Mouse (Mus musculus) lung, adult 2 months (tissue): Measurements from ENCODE around the gene Suclg1. TPM values are rescaled to one million over a fixed set of nuclear protein-coding genes. Genes with fewer than 3 reads are reported as not detected.
A peak's percentile ranks its signal among the peaks of the same experiment; 100 is the strongest.

Source experiments
- DNase-seq: peaks from one replicate; pipeline ENCODE4 v3.0.0; 2022
- H3K4me1 ChIP-seq: fragments of 200-500 bp; 2 replicates; pipeline ENCODE4 v1.6.1; 2011; ENCODE audit warnings: low read length; ENCODE audit not compliant: control insufficient read depth, insufficient read depth
- H3K4me3 ChIP-seq: fragments of 200-500 bp; replicated peaks from 2 replicates; pipeline ENCODE3; 2011; ENCODE audit warnings: low read depth, mild to moderate bottlenecking, control low read depth, low read length; ENCODE audit errors: extremely low read depth
- CTCF ChIP-seq: fragments of 200-500 bp; IDR thresholded peaks from 2 replicates; pipeline ENCODE4 v1.5.1; 2011; ENCODE audit warnings: mild to moderate bottlenecking, low read length, control low read depth; ENCODE audit not compliant: insufficient read depth
- POLR2A ChIP-seq: fragments of 200-500 bp; IDR thresholded peaks from 2 replicates; pipeline ENCODE4 v1.6.1; 2011; ENCODE audit warnings: low read depth, mild to moderate bottlenecking, control low read depth, low read length, borderline replicate concordance; ENCODE audit errors: extremely low read depth
- WGBS: fragments of 180-500 bp; shearing (Covaris S2); methylation state at CpG from one replicate; pipeline ENCODE4 v1.1.7; 2018; 5-methylcytosine and 5-hydroxymethylcytosine counted together
- polyA plus RNA-seq: library from polyadenylated mRNA; depleted of rRNA; stranded (reverse); fragments of >200 nt; gene quantifications from 2 replicates; pipeline ENCODE4 v1.2.3, GENCODE M21; 2012; rRNA removed

Suclg1 gene
- polyA plus RNA-seq, 1 experiment: 66.9 TPM

- Histone ChIP-seq H3K4me3 (no peak overlapping the region), H3K4me1 (no peaks in the 10 kb centered on the region)
- WGBS: 67% methylated on average over 6 of the region's 6 CpGs
- no peak for DNase-seq
- TF ChIP-seq POLR2A (no peak), CTCF (no peak)
Observed at GRCm38 (mm10) chr6:73311335-73311734, 63.2 kb downstream of the Suclg1 start.

GRCm38 (mm10) chr6:73311786-73312185 is 63.6 kb downstream of the Suclg1 start:
- no peak overlapping the region for H3K4me3 ChIP-seq
- 85% methylated on average over 7 of the region's 7 CpGs for WGBS
- DNase-seq: no peak
- H3K4me1 ChIP-seq: no peaks in the 10 kb centered on the region
- TF ChIP-seq CTCF: no peak
- no peak for TF ChIP-seq POLR2A

- DNase-seq: peak; percentile 52
- WGBS: under 1% methylated on average over 17 of the region's 17 CpGs
Observed at GRCm38 (mm10) chr6:73314923-73315603, 66.9 kb downstream of the Suclg1 start.

GRCm38 (mm10) chr6:73322306-73322705 is 74.1 kb downstream of the Suclg1 start:
- TF ChIP-seq CTCF (no peak), POLR2A (no peak)
- 68% methylated on average over 2 of the region's 2 CpGs for WGBS
- Histone ChIP-seq H3K4me1 (no peaks in the 10 kb centered on the region), H3K4me3 (no peak overlapping the region)
- no peak for DNase-seq

More at GRCm38 (mm10) chr6:73314923-73315603, 66.9 kb downstream of the Suclg1 start:
- Histone ChIP-seq H3K4me3 (peak overlapping the region; percentile 11), H3K4me1 (no peaks in the 10 kb centered on the region)
- no peak for TF ChIP-seq CTCF
- TF ChIP-seq POLR2A: no peak

Other genes starting within 250 kb of the Suclg1 start
- 2.6 and 3.5 TPM in 2 replicates for gene Dnah6, start 26.7 kb upstream of the Suclg1 start, polyA plus RNA-seq
- gene 4931417E11Rik, start 221.3 kb downstream of the Suclg1 start, polyA plus RNA-seq: not detected in 2 replicates